Mouse (Mus musculus) bone marrow macrophage, adult 2 months (primary cell): Measurements from ENCODE around the gene Vmn1r223. TPM values are rescaled to one million over a fixed set of nuclear protein-coding genes. Genes with fewer than 3 reads are reported as not detected.
A peak's percentile ranks its signal among the peaks of the same experiment; 100 is the strongest.
"Not testable (repeated sequence)": the region's sequence is repeated elsewhere in the genome, so short reads cannot be mapped to it uniquely, and the experiment has no call there.

Source experiments
- H3K27ac ChIP-seq: 2 replicates; pipeline ENCODE4 v1.5.1; 2012; ENCODE audit warnings: low read depth, low read length; ENCODE audit not compliant: insufficient read depth
- H3K4me1 ChIP-seq: 2 replicates; pipeline ENCODE4 v1.6.1; 2012; ENCODE audit warnings: low read length; ENCODE audit not compliant: control insufficient read depth, insufficient read depth
- H3K4me3 ChIP-seq: 2 replicates; pipeline ENCODE4 v1.5.1; 2012; ENCODE audit warnings: mild to moderate bottlenecking, low read length, moderate library complexity; ENCODE audit not compliant: insufficient read depth
- CTCF ChIP-seq: IDR thresholded peaks from 2 replicates; pipeline ENCODE4 v1.5.1; 2012; ENCODE audit warnings: low read depth, mild to moderate bottlenecking, low read length, moderate library complexity
- POLR2A ChIP-seq: IDR thresholded peaks from 2 replicates; pipeline ENCODE4 v1.6.1; 2012; ENCODE audit warnings: mild to moderate bottlenecking, low read depth, low read length, borderline replicate concordance
- polyA plus RNA-seq: library from polyadenylated mRNA; stranded (reverse); fragments of >200 nt; gene quantifications from 2 replicates; pipeline ENCODE4 v1.2.4, GENCODE M21; 2012; ENCODE audit not compliant: missing spikeins, insufficient read depth, insufficient read length

The Vmn1r223 gene
- polyA plus RNA-seq = not detected in 2 replicates

GRCm38 (mm10) chr13:23246834-23247233 is at the start of gene Vmn1r223:
Gene Vmn1r223, plus strand, starts transcription at chr13:23247134.
- not testable (repeated sequence) for H3K4me1 ChIP-seq, H3K27ac ChIP-seq, H3K4me3 ChIP-seq

GRCm38 (mm10) chr13:23203885-23204284 is 43.0 kb upstream of the Vmn1r223 start:
- H3K4me3 ChIP-seq, H3K4me1 ChIP-seq, H3K27ac ChIP-seq: not testable (repeated sequence)

GRCm38 (mm10) chr13:23213827-23214226 is 33.1 kb upstream of the Vmn1r223 start, which contains the start of gene Vmn1r221:
Gene Vmn1r221, plus strand, starts transcription at chr13:23214127.
- not testable (repeated sequence) for H3K4me3 ChIP-seq, H3K4me1 ChIP-seq, H3K27ac ChIP-seq

GRCm38 (mm10) chr13:23235847-23236246 is 11.1 kb upstream of the Vmn1r223 start, which contains the start of gene Vmn1r222:
Gene Vmn1r222, minus strand, starts transcription at chr13:23235947.
- H3K4me1 ChIP-seq, H3K27ac ChIP-seq, H3K4me3 ChIP-seq: not testable (repeated sequence)

- Histone ChIP-seq H3K4me1 (no peaks in the 10 kb centered on the region), H3K27ac (no peak overlapping the region), H3K4me3 (no peak overlapping the region)
- no peak for TF ChIP-seq CTCF
- TF ChIP-seq POLR2A = no peak
Measured at GRCm38 (mm10) chr13:23258546-23259048, 11.7 kb downstream of the Vmn1r223 start.

- not testable (repeated sequence) for H3K27ac ChIP-seq, H3K4me3 ChIP-seq, H3K4me1 ChIP-seq
Measured at GRCm38 (mm10) chr13:23268606-23269005, 21.7 kb downstream of the Vmn1r223 start.

GRCm38 (mm10) chr13:23269127-23269526 is 22.2 kb downstream of the Vmn1r223 start:
- H3K4me1 ChIP-seq, H3K4me3 ChIP-seq, H3K27ac ChIP-seq: not testable (repeated sequence)

- Histone ChIP-seq H3K4me3 (peak overlapping the region; percentile 55), H3K27ac (no peak overlapping the region), H3K4me1 (peaks cover 2% of the 10 kb centered on the region; the same call in 1 of the 2 replicates)
- TF ChIP-seq POLR2A (no peak), CTCF (no peak)
Measured at GRCm38 (mm10) chr13:23269681-23270080, 22.7 kb downstream of the Vmn1r223 start.

GRCm38 (mm10) chr13:23270321-23271101 is 23.6 kb downstream of the Vmn1r223 start:
- no peak for TF ChIP-seq CTCF
- no peak for TF ChIP-seq POLR2A
- Histone ChIP-seq H3K4me3 (peak overlapping the region; percentile 55), H3K27ac (no peak overlapping the region), H3K4me1 (peaks cover 2% of the 10 kb centered on the region; the same call in 1 of the 2 replicates)

- peaks cover 2% of the 10 kb centered on the region for H3K4me1 ChIP-seq
- no peak overlapping the region for H3K27ac ChIP-seq
- TF ChIP-seq CTCF (no peak), POLR2A (no peak)
- H3K4me3 ChIP-seq = no peak overlapping the region
Measured at GRCm38 (mm10) chr13:23279576-23279975, 32.6 kb downstream of the Vmn1r223 start.

- Histone ChIP-seq H3K4me1 (peaks cover 4% of the 10 kb centered on the region), H3K4me3 (no peak overlapping the region), H3K27ac (no peak overlapping the region)
- TF ChIP-seq CTCF (no peak), POLR2A (no peak)
Measured at GRCm38 (mm10) chr13:23279992-23280391, 33.1 kb downstream of the Vmn1r223 start.
